Mouse (Mus musculus): Measurements from ENCODE around the gene Pds5b. TPM values are rescaled to one million over a fixed set of nuclear protein-coding genes. Genes with fewer than 3 reads are reported as not detected.
"Not testable (repeated sequence)": the region's sequence is repeated elsewhere in the genome, so short reads cannot be mapped to it uniquely, and the experiment has no call there.

Gene Pds5b
- polyA plus RNA-seq, 1 experiment from 2014 or later: 5.2 TPM

DNA sequence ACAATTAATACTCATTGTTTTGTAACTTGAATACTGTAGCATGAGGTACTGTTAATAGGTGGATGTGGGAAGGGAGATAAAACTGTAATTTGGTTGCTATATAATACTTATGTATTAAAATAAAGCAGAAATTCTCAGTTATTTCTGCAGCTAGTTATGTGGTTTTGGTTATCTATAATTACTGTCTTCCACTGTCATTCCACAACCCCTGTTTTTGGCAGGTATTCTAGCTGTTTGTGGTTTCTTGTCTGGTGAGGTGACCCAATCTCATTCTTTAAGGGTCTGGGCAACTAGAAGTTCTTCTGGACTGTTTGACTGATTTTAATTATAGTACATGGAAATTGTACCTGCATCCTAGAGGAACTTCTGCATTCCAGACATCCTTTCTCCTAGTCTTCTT is 17.1 kb downstream of the Pds5b start:
- no peak for ATAC-seq
- Histone ChIP-seq H3K36me3 (replicated peaks; ENCODE audit: insufficient read depth, low read length) (peaks cover 4% of the 10 kb centered on the region; the same call in 1 of the 2 replicates), H3K27ac (ENCODE audit: low read depth) (no peak overlapping the region), H3K9me3 (ENCODE audit: low read length) (no peaks in the 10 kb centered on the region), H3K27me3 (ENCODE audit: insufficient read depth, low read length) (no peaks in the 10 kb centered on the region), H3K4me1 (ENCODE audit: insufficient read depth) (no peaks in the 10 kb centered on the region), H3K4me3 (ENCODE audit: low read depth, low read length) (no peak overlapping the region), H3K9ac (replicated peaks) (no peak overlapping the region), H3K4me2 (ENCODE audit: low read depth, low read length) (no peak overlapping the region)
- TF ChIP-seq CTCF (IDR thresholded peaks at IDR 0.05; ENCODE audit: low read depth) (no peak), EP300 (IDR thresholded peaks at IDR 0.05; ENCODE audit: low read depth) (no peak)
- no peak for DNase-seq

GRCm38 (mm10) chr5:150693277-150693676 is 19.7 kb downstream of the Pds5b start:
- Histone ChIP-seq H3K4me3 (ENCODE audit: low read depth, low read length) (no peak overlapping the region), H3K4me2 (ENCODE audit: low read depth, low read length) (no peak overlapping the region), H3K27ac (ENCODE audit: low read depth) (no peak overlapping the region), H3K36me3 (replicated peaks; ENCODE audit: insufficient read depth, low read length) (peaks cover 4% of the 10 kb centered on the region; the same call in 1 of the 2 replicates), H3K9me3 (ENCODE audit: low read length) (no peaks in the 10 kb centered on the region), H3K9ac (replicated peaks) (no peak overlapping the region), H3K4me1 (ENCODE audit: insufficient read depth) (no peaks in the 10 kb centered on the region), H3K27me3 (ENCODE audit: insufficient read depth, low read length) (no peaks in the 10 kb centered on the region)
- WGBS (ENCODE audit: insufficient replicate concordance): 94% methylated on average over 2 of the region's 2 CpGs
- DNase-seq: no peak
- TF ChIP-seq EP300 (IDR thresholded peaks at IDR 0.05; ENCODE audit: low read depth): no peak
- TF ChIP-seq CTCF (IDR thresholded peaks at IDR 0.05; ENCODE audit: low read depth): no peak
- ATAC-seq: no peak

GRCm38 (mm10) chr5:150702714-150703113 is 29.2 kb downstream of the Pds5b start:
- no peak overlapping the region for H3K9ac ChIP-seq (replicated peaks)
- peak; percentile 35 for DNase-seq
- peaks cover 3% of the 10 kb centered on the region for H3K4me1 ChIP-seq (ENCODE audit: insufficient read depth)
- H3K4me3 ChIP-seq (ENCODE audit: low read depth, low read length): no peak overlapping the region
- no peak overlapping the region for H3K27ac ChIP-seq (ENCODE audit: low read depth)
- 39% methylated on average over 2 of the region's 2 CpGs for whole genome bisulfite sequencing (ENCODE audit: insufficient replicate concordance)
- H3K27me3 ChIP-seq (ENCODE audit: insufficient read depth, low read length): no peaks in the 10 kb centered on the region
- H3K36me3 ChIP-seq (replicated peaks; ENCODE audit: insufficient read depth, low read length): no peaks in the 10 kb centered on the region
- H3K9me3 ChIP-seq (ENCODE audit: low read length): no peaks in the 10 kb centered on the region
- ATAC-seq: no peak
- TF ChIP-seq CTCF (IDR thresholded peaks at IDR 0.05; ENCODE audit: low read depth) (peak; percentile 68), EP300 (IDR thresholded peaks at IDR 0.05; ENCODE audit: low read depth) (no peak)
- no peak overlapping the region for H3K4me2 ChIP-seq (ENCODE audit: low read depth, low read length)

GRCm38 (mm10) chr5:150706651-150707050 is 33.1 kb downstream of the Pds5b start:
- not testable (repeated sequence) for H3K9ac ChIP-seq (replicated peaks); DNase-seq; H3K4me3 ChIP-seq (ENCODE audit: low read depth, low read length); H3K27ac ChIP-seq (ENCODE audit: low read depth); H3K9me3 ChIP-seq (ENCODE audit: low read length); H3K36me3 ChIP-seq (replicated peaks; ENCODE audit: insufficient read depth, low read length); H3K4me2 ChIP-seq (ENCODE audit: low read depth, low read length); H3K27me3 ChIP-seq (ENCODE audit: insufficient read depth, low read length); H3K4me1 ChIP-seq (ENCODE audit: insufficient read depth); ATAC-seq
- WGBS (ENCODE audit: insufficient replicate concordance): 67% methylated on average over 1 of the region's 1 CpGs

DNA sequence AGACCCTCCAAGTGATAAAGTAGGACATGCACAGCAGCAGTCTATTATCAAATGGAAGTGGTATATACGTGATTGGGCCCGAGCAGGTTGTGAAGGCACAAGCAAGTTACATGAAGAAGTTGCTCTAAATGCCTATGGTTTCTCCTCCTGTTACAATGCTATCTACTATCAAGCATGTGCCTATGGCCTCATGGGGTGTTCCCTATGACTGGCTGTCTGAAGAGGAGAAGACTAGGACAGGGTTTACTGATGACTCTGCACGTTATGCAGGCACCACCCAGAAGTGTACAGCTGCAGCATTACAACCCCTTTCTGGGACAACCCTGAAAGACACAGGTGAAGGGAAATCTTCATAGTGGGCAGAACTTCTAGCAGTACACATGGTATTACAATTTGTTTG is 33.6 kb downstream of the Pds5b start:
- H3K27me3 ChIP-seq (ENCODE audit: insufficient read depth, low read length); H3K36me3 ChIP-seq (replicated peaks; ENCODE audit: insufficient read depth, low read length); H3K9me3 ChIP-seq (ENCODE audit: low read length); H3K4me3 ChIP-seq (ENCODE audit: low read depth, low read length); H3K9ac ChIP-seq (replicated peaks); DNase-seq; H3K4me1 ChIP-seq (ENCODE audit: insufficient read depth); H3K27ac ChIP-seq (ENCODE audit: low read depth); H3K4me2 ChIP-seq (ENCODE audit: low read depth, low read length): not testable (repeated sequence)
- 59% methylated on average over 3 of the region's 3 CpGs for WGBS (ENCODE audit: insufficient replicate concordance)
- ATAC-seq: peak; percentile 79

DNA sequence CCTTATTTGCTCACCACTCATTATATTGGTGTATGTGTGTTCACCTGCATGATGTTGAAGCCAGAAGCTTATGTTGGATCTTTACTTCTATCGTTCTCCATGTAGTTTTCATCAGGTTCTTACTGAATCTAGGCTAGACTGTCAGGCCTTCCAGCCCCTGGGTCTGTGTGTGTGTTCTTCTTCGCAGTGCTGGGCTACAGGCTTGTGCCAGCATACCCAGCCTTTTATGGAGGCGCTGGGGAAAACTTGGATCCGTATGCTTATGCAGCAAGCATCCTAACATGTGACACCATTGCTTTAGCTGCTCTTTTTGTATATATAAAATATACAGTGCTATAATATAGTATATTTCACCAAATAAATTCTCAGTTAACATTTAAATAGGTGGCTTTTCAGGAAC is 38.0 kb downstream of the Pds5b start:
- no peak overlapping the region for H3K4me3 ChIP-seq (ENCODE audit: low read depth, low read length)
- H3K36me3 ChIP-seq (replicated peaks; ENCODE audit: insufficient read depth, low read length): no peaks in the 10 kb centered on the region
- H3K27ac ChIP-seq (ENCODE audit: low read depth): no peak overlapping the region
- H3K9ac ChIP-seq (replicated peaks): no peak overlapping the region
- DNase-seq (no peak), ATAC-seq (no peak)
- H3K4me1 ChIP-seq (ENCODE audit: insufficient read depth): peaks cover 3% of the 10 kb centered on the region
- H3K9me3 ChIP-seq (ENCODE audit: low read length): no peaks in the 10 kb centered on the region
- H3K4me2 ChIP-seq (ENCODE audit: low read depth, low read length): no peak overlapping the region
- TF ChIP-seq EP300 (IDR thresholded peaks at IDR 0.05; ENCODE audit: low read depth) (no peak), CTCF (IDR thresholded peaks at IDR 0.05; ENCODE audit: low read depth) (no peak)
- no peaks in the 10 kb centered on the region for H3K27me3 ChIP-seq (ENCODE audit: insufficient read depth, low read length)
- WGBS (ENCODE audit: insufficient replicate concordance): 90% methylated on average over 4 of the region's 4 CpGs

GRCm38 (mm10) chr5:150713431-150713830 is 39.9 kb downstream of the Pds5b start:
- Histone ChIP-seq H3K27ac (ENCODE audit: low read depth) (no peak overlapping the region), H3K9me3 (ENCODE audit: low read length) (no peaks in the 10 kb centered on the region), H3K4me1 (ENCODE audit: insufficient read depth) (no peaks in the 10 kb centered on the region), H3K27me3 (ENCODE audit: insufficient read depth, low read length) (no peaks in the 10 kb centered on the region), H3K36me3 (replicated peaks; ENCODE audit: insufficient read depth, low read length) (no peaks in the 10 kb centered on the region), H3K4me3 (ENCODE audit: low read depth, low read length) (no peak overlapping the region), H3K4me2 (ENCODE audit: low read depth, low read length) (no peak overlapping the region), H3K9ac (replicated peaks) (no peak overlapping the region)
- TF ChIP-seq CTCF (IDR thresholded peaks at IDR 0.05; ENCODE audit: low read depth) (no peak), EP300 (IDR thresholded peaks at IDR 0.05; ENCODE audit: low read depth) (no peak)
- ATAC-seq (no peak), DNase-seq (no peak)

Data from liver, postnatal 0 days (tissue).